Mouse (Mus musculus): ENCODE data around the gene Rbms3.

The Rbms3 gene

GRCm38 (mm10) chr9:117048641-117049040 is 581.1 kb downstream of the Rbms3 start:
- DNase-seq (ENCODE audit: low read depth, low spot score), result no peak

GRCm38 (mm10) chr9:117041993-117042366 is 587.7 kb downstream of the Rbms3 start:
- no peak for DNase-seq (ENCODE audit: low read depth, low spot score)

DNA sequence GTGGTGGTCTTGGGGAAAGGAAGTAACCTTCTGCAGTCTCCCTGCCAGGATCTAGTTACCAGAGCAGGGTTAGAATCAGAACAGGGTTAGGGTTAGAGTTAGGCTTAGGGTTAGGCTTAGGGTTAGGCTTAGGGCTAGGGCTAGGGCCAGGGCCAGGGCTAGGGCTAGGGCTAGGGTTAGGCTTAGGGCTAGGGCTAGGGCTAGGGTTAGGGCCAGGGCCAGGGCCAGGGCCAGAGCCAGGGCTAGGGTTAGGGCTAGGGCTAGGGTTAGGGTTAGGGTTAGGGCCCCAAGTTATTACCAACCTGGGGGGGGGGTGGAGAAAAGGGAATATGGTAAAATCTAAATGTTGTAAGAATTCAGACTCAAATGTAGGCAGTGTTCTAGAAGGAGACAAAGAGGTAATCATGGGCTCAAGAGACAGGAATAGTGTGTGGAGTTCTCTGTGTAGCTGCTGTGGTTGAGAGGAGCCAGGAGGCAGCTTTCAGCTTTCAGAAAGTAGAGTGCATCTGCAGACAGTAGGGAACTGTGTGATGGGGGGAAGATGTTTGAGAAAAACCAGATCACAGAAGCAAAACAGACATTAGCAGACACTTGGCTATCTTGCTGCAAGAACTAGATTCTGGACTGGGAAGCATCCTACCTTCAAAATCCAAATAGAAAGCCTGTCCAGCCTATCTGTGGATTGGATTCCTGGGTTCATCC is 588.3 kb downstream of the Rbms3 start:
- no peak for DNase-seq (ENCODE audit: low read depth, low spot score)

GRCm38 (mm10) chr9:117039941-117040453 is 589.7 kb downstream of the Rbms3 start:
- no peak for DNase-seq (ENCODE audit: low read depth, low spot score)

DNA sequence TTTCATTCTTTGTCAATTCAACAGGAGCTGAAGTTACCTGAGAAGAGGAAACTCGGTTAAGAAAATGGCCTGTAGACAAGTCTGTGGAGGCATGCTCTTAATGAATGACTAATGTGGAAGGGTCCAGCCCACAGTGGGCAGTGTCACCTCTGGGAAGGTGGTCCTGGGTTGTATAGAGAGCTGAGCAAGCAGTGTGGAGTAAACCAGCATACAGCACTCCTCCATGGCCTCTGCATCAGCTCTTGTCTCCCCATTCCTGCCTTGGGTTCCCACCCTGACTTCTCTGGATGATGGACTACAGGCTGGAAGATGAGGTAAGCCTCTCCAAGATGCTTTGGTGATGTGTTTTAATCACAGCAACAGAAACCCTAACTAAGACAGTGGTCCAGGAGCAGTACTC is 597.0 kb downstream of the Rbms3 start:
- no peak for DNase-seq (ENCODE audit: low read depth, low spot score)

DNA sequence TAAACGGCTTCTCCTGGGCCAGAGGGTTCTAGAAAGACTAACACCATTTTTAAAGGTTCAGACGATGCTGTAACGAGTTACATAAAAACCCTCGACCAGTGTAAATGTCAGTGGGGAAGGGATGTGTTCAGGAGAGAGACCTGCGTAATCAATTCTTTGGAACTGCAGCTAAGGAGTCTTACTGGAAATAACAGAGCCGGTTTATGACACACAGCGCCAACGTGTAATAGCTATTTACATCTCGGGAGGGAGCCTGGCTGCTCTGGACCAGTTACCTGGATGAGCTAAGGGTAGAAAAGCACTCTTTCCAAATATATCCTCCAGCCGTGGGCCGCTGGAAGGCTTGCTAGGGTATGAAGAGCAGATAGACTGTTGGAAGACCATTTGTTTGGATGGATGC is 598.5 kb downstream of the Rbms3 start:
- DNase-seq (ENCODE audit: low read depth, low spot score), result no peak

DNA sequence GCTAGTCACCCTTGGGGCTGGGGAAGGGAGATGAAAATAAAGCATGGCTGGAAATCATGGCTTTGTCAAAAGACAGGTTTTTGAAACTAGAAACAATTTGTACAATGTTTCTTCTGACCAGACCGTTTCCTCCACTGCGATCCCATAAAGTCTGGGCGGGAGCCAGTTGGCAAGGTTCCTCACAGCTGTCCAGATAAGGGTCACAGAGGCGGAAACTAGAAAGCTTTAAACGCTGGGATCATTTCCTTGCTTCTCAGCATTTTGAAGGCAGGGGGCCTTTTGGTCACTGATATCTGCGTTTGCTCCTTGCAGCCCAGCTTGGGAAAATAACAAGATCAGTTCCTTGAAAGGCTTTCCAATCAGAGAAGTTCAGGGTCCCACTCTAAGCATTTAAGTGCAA is 598.9 kb downstream of the Rbms3 start:
- peak; percentile 10 for DNase-seq (ENCODE audit: low read depth, low spot score)

GRCm38 (mm10) chr9:117029953-117030352 is 599.8 kb downstream of the Rbms3 start:
- DNase-seq (ENCODE audit: low read depth, low spot score), result no peak

DNA sequence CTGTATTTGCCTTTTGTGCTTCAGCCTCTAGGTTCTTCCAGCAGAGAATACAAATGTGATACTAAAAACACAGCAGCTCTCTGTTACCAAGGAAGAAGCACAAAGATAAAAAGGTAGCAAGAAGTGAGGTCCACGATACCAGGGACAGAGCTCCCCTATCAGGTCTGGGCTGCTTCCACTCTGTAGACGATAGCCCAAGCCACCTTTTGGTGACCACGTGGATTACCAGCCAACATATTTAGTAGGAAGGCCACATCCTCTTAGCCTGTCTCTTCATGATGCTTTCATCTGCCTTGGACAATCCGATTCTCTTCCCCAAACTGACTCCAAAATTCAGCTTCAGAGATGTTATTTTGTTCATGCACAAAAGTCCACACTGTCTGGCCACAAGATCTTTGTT is 601.1 kb downstream of the Rbms3 start:
- DNase-seq (ENCODE audit: low read depth, low spot score), result no peak

GRCm38 (mm10) chr9:117022086-117022485 is 607.6 kb downstream of the Rbms3 start:
- no peak for DNase-seq (ENCODE audit: low read depth, low spot score)

GRCm38 (mm10) chr9:117021506-117021905 is 608.2 kb downstream of the Rbms3 start:
- no peak for DNase-seq (ENCODE audit: low read depth, low spot score)

DNA sequence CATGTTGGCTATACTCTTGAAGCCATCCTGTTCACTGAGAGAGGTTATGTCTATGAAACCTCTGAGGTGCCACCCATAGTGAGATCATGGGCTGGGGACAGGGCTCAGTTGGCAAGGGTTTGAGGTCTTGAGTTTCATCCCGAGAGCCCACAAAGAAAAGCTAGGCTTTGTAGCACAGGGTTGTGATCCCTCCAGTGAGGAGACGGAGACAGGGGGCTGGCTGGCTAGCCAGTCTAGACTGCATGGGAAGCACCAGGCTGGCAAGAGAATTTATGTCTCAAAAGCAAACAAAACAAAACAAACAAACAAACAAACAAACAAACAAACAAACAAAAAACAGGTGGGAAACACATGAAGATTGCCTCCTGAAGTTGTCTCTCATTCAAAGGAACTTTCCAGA is 609.5 kb downstream of the Rbms3 start:
- DNase-seq (ENCODE audit: low read depth, low spot score), result no peak

GRCm38 (mm10) chr9:117018741-117019163 is 611.0 kb downstream of the Rbms3 start:
- DNase-seq (ENCODE audit: low read depth, low spot score), result no peak

- no peak for DNase-seq (ENCODE audit: low read depth, low spot score)
These were observed 611.4 kb downstream of the Rbms3 start for GRCm38 (mm10) chr9:117018301-117018700.

GRCm38 (mm10) chr9:117016605-117017319 is 613.0 kb downstream of the Rbms3 start:
- DNase-seq (ENCODE audit: low read depth, low spot score), result no peak

- no peak for DNase-seq (ENCODE audit: low read depth, low spot score)
These were observed 616.3 kb downstream of the Rbms3 start for GRCm38 (mm10) chr9:117013386-117013785.

- DNase-seq (ENCODE audit: low read depth, low spot score), result no peak
These were observed 618.9 kb downstream of the Rbms3 start for GRCm38 (mm10) chr9:117010801-117011200.

- DNase-seq (ENCODE audit: low read depth, low spot score), result no peak
These were observed 621.5 kb downstream of the Rbms3 start for GRCm38 (mm10) chr9:117008194-117008593.

GRCm38 (mm10) chr9:117002083-117002482 is 627.6 kb downstream of the Rbms3 start:
- no peak for DNase-seq (ENCODE audit: low read depth, low spot score)

- peak; percentile 68 for DNase-seq (ENCODE audit: low read depth, low spot score)
These were observed 630.5 kb downstream of the Rbms3 start for GRCm38 (mm10) chr9:116999186-116999585.

DNA sequence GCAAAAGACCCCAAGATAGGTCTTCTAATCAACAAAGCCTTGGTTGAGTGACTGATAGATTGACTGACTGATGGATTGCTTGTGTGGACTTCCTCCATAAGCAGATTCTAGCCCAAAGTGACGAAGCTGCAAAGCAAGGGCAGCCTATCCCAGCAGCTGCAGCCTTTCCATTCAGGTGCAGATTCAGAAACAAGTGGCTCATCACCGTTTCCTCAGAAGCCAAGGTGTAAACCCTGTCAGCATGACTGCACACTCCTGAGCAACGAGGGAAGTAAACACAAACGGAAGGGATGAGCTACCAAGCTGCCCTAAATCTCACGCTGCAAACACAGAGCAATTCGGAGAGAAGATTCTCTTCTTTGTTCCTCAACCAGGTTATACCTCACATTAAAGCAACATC is 639.4 kb downstream of the Rbms3 start:
- DNase-seq (ENCODE audit: low read depth, low spot score), result no peak

GRCm38 (mm10) chr9:116980801-116981200 is 648.9 kb downstream of the Rbms3 start:
- peak; percentile 41 for DNase-seq (ENCODE audit: low read depth, low spot score)

DNA sequence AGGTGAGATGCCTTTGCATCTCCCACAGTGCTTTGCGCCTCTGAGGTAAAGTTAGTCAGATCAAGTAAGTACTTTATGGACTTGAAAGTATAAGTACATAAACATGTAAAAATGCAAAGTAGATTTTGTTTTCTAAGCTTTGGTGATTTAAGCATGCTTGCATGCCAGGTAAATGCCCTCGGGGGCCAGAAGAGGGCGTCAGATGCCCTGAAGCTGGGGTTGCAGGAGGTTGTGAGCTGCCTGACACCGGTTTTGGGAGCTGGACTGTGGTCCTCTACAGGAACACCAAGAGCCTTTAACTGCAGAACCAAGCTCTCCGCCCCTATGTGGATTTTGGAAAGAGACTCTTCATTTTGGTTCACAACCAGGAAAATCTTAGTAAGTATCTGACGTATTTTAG is 652.3 kb downstream of the Rbms3 start:
- DNase-seq (ENCODE audit: low read depth, low spot score), result no peak
